Mouse (Mus musculus) lung, embryonic 15.5 days (tissue): ENCODE data around the gene Tex14. TPM values are rescaled to one million over a fixed set of nuclear protein-coding genes. Genes with fewer than 3 reads are reported as not detected.

Source experiments
- ATAC-seq: fragments of 200-750 bp; cut with Nextera tagmentation; 2 replicates; pipeline ENCODE4 v1.8.0; 2017; ENCODE audit warnings: moderate number of reproducible peaks, borderline replicate concordance; ENCODE audit not compliant: low FRiP score, low TSS enrichment; ENCODE audit errors: extremely low read depth
- H3K27ac ChIP-seq: fragments of 300-500 bp; sonication (generic); 2 replicates; pipeline ENCODE4 v1.5.1; 2015; ENCODE audit warnings: moderate library complexity, mild to moderate bottlenecking, inconsistent platforms
- H3K27me3 ChIP-seq: fragments of 300-500 bp; sonication (generic); 2 replicates; pipeline ENCODE4 v1.6.1; 2015; ENCODE audit warnings: inconsistent platforms
- H3K36me3 ChIP-seq: fragments of 300-500 bp; sonication (generic); 2 replicates; pipeline ENCODE4 v1.6.1; 2015; ENCODE audit warnings: inconsistent platforms
- H3K4me1 ChIP-seq: fragments of 300-500 bp; sonication (generic); 2 replicates; pipeline ENCODE4 v1.6.1; 2015; ENCODE audit warnings: inconsistent platforms
- H3K4me2 ChIP-seq: fragments of 300-500 bp; sonication (generic); 2 replicates; pipeline ENCODE4 v1.6.1; 2015; ENCODE audit warnings: inconsistent platforms, mild to moderate bottlenecking, moderate library complexity
- H3K4me3 ChIP-seq: fragments of 300-500 bp; sonication (generic); 2 replicates; pipeline ENCODE4 v1.5.1; 2015; ENCODE audit warnings: mild to moderate bottlenecking, inconsistent platforms
- H3K9ac ChIP-seq: fragments of 300-500 bp; sonication (generic); 2 replicates; pipeline ENCODE4 v1.6.1; 2015; ENCODE audit warnings: inconsistent platforms
- H3K9me3 ChIP-seq: fragments of 300-500 bp; sonication (generic); 2 replicates; pipeline ENCODE4 v1.6.1; 2016; ENCODE audit warnings: inconsistent platforms
- WGBS: fragments of 180-500 bp; shearing (Covaris S2); methylation state at CpG from one replicate; pipeline ENCODE4 v1.1.7; 2015; 5-methylcytosine and 5-hydroxymethylcytosine counted together
- polyA plus RNA-seq: library from polyadenylated mRNA; unstranded; fragments of >200 nt; fragmentation: Nextera tagmentation; extraction: Ambion mirVana; gene quantifications from 2 replicates; pipeline ENCODE4 v1.2.1, GENCODE M21; 2015

Tex14 gene
- polyA plus RNA-seq, 1 experiment from 2014 or later = 0.46 TPM

DNA sequence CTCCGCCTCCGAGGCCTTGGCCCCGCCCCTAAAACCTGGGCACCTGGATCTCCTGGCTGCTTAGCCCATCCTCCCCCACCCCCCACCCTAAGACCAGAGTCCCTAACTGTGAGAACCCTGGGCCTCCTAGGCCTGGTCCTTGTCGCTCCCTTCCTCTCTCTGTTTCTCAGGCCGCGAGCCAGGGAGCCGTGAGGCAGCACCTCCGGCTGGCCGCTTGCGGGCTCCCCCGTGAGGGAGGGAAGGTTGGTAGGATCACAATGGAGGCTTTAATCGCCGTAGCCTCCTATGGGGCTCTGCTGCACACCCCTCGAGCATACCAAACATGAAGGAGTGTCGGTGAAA, 187.5 kb downstream of the Tex14 start:
- Histone ChIP-seq H3K4me2 (peak overlapping the region; percentile 94), H3K4me3 (peak overlapping the region; percentile 61), H3K36me3 (peaks cover 14% of the 10 kb centered on the region), H3K9me3 (no peaks in the 10 kb centered on the region), H3K27ac (peak overlapping the region; percentile 93), H3K27me3 (no peaks in the 10 kb centered on the region), H3K4me1 (peaks cover 70% of the 10 kb centered on the region), H3K9ac (peak overlapping the region; percentile 70)
- no peak; the same call in 1 of the 2 replicates for ATAC-seq
- 0% methylated on average over 15 of the region's 15 CpGs for WGBS

DNA sequence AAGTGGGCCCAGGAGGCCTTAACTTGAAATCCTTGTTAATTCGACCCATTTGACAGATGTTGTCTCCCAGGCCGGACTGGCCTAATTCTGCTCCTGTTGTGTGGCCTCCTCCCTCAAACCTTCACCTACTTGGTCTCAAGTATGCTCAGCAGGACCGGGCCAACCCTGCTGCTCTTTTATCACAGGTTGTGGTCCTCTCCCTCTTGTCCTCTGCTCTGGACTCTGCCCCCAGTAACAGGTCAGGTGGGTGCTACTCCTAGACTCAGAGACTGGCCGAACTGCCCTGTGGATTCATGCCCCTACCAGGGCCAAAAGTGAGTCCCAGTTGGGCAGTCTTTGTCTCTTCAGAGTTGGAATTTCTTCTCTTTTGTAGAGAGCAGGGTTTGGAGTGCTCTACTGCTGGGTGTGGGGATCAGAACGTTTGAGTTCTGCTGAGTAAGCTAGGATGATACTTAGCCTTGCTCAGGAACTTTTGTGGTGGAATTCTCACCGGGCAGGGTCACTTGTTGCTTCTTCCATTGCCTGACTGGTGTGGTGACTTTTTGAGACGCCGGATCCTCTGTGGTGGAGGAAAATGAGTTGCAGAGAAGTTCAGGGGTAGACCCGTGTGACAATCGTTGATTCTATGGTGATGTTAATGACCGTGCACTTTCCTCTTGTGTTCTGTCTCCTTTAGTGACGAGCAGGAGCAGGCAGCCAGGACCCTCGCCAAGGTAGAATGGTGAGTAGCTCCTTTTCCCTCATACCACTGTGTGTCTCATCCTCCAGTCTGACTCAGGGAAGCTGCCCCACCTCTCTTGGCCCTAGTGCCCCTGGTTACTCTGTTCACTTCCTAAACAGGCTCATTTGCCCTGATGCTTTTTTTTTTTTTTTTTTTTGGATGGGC, 188.1 kb downstream of the Tex14 start:
- peaks cover 20% of the 10 kb centered on the region for H3K36me3 ChIP-seq
- ATAC-seq = no peak
- peak overlapping the region; percentile 70 for H3K9ac ChIP-seq
- H3K4me2 ChIP-seq = peak overlapping the region; percentile 94
- peaks cover 68% of the 10 kb centered on the region for H3K4me1 ChIP-seq
- peak overlapping the region; percentile 61 for H3K4me3 ChIP-seq
- peak overlapping the region; percentile 93 for H3K27ac ChIP-seq
- H3K27me3 ChIP-seq = no peaks in the 10 kb centered on the region
- H3K9me3 ChIP-seq = no peaks in the 10 kb centered on the region
- 29% methylated on average over 13 of the region's 13 CpGs for WGBS

DNA sequence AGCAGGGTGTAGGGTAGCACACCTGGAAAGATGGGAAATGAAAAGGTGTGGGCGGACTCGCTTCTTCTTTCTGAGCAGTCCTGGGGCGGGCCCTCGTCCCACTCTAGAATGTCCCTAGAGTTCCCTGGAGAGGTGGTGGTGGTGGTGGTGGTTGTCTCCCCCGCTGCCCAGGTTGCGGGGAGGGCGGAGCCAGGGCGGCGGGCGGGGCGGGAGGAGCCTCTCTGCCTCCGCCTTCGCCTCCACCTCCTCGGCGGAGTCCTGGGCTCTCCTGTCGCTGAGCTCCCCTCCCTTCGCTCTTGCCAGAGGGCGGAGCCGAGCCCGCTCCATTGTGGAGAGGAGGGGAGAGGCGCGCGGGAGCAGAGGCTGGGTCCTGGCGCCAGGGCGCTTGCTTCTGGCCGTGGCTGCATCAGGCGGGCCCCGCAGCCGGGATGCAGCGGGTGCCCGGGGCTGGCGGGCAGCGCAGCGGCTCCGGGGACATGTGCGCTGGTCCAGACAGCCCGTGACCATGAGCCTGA, 190.5 kb downstream of the Tex14 start:
- H3K36me3 ChIP-seq = peaks cover 44% of the 10 kb centered on the region
- peak overlapping the region; percentile 73 for H3K27ac ChIP-seq
- H3K9me3 ChIP-seq = no peaks in the 10 kb centered on the region
- peak overlapping the region; percentile 84 for H3K9ac ChIP-seq
- 1% methylated on average over 35 of the region's 37 CpGs for WGBS
- peak; percentile 69 for ATAC-seq
- H3K27me3 ChIP-seq = no peaks in the 10 kb centered on the region
- peak overlapping the region; percentile 66 for H3K4me3 ChIP-seq
- peaks cover 47% of the 10 kb centered on the region for H3K4me1 ChIP-seq
- H3K4me2 ChIP-seq = peak overlapping the region; percentile 94

DNA sequence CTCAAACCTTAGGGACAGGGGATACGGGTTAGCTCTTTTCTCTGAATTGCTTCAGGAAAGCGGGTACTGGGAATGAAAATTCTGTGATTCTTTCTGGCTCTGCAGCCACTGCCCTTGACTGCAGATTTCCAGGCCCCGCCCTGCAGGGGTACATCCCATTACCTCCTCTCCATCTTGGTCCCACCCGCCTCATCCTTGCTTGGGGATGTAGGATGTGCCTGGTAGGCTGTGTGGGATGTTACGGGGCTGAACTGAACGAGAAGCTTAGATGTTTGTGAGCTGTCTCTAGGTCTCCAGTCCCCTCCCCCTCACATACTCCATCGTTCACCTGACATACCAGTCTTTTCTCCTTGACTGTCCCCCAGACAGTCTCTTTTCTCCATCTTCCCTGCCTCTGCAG, 191.1 kb downstream of the Tex14 start:
- Histone ChIP-seq H3K4me1 (peaks cover 41% of the 10 kb centered on the region), H3K27me3 (no peaks in the 10 kb centered on the region), H3K27ac (peak overlapping the region; percentile 73), H3K4me3 (peak overlapping the region; percentile 66), H3K36me3 (peaks cover 50% of the 10 kb centered on the region), H3K9me3 (no peaks in the 10 kb centered on the region), H3K9ac (peak overlapping the region; percentile 84), H3K4me2 (peak overlapping the region; percentile 94)
- no peak for ATAC-seq
- WGBS = 5% methylated on average over 7 of the region's 7 CpGs

DNA sequence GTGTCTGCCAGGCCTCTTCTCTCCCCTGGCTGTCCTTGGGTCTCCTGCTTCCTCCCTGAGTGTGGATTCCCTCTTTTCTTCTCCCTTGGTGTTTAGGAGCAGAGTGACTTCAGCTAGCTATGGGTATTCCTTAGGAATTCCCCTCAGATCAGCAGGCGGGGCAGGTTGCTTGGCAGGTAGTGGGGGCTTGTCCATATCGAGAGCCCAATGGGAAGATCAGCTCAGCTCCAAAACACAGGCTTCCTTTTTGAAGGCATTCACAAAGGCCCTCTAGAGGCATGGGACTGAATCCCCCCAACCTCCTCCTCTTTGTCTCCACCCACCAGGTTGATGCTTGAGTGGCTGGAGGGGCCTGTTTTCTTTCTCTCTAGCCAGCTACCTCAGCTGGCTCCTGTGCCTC, 191.6 kb downstream of the Tex14 start:
- H3K9ac ChIP-seq = peak overlapping the region; percentile 84; the same call in 1 of the 2 replicates

DNA sequence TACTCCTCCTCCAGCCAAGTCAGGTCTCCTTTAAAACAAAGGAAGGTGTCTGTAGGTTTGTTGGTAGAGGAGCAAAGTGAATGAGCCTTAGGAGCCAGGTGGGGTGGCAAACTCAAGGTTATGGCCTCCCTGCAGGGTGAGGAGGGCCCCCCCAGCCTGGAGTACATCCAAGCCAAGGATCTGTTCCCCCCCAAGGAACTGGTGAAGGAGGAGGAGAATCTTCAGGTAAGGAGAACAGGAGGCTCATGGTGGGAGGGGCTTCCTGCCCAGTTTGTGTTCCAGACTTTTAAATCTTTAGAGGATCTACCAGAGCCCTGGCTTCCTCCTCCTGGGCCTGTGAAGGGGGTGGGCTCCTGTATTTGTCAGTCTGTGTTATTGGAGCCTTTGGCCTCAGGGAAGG, 192.2 kb downstream of the Tex14 start:
- Histone ChIP-seq H3K36me3 (peaks cover 61% of the 10 kb centered on the region), H3K27ac (0 out of 2 replicates have a peak overlapping the region, but pooled peaks have one; percentile 16), H3K9ac (no peak overlapping the region), H3K4me1 (peaks cover 41% of the 10 kb centered on the region), H3K27me3 (no peaks in the 10 kb centered on the region), H3K4me3 (0 out of 2 replicates have a peak overlapping the region, but pooled peaks have one; percentile 66), H3K9me3 (no peaks in the 10 kb centered on the region), H3K4me2 (no peak overlapping the region)
- ATAC-seq = no peak

More for the DNA sequence above, 191.6 kb downstream of the Tex14 start:
- Histone ChIP-seq H3K4me3 (peak overlapping the region; percentile 66; the same call in 1 of the 2 replicates), H3K9me3 (no peaks in the 10 kb centered on the region), H3K27me3 (no peaks in the 10 kb centered on the region), H3K27ac (0 out of 2 replicates have a peak overlapping the region, but pooled peaks have one; percentile 16), H3K4me2 (peak overlapping the region; percentile 94), H3K36me3 (peaks cover 55% of the 10 kb centered on the region), H3K4me1 (peaks cover 41% of the 10 kb centered on the region)
- 28% methylated on average over 2 of the region's 2 CpGs for WGBS
- ATAC-seq = no peak

DNA sequence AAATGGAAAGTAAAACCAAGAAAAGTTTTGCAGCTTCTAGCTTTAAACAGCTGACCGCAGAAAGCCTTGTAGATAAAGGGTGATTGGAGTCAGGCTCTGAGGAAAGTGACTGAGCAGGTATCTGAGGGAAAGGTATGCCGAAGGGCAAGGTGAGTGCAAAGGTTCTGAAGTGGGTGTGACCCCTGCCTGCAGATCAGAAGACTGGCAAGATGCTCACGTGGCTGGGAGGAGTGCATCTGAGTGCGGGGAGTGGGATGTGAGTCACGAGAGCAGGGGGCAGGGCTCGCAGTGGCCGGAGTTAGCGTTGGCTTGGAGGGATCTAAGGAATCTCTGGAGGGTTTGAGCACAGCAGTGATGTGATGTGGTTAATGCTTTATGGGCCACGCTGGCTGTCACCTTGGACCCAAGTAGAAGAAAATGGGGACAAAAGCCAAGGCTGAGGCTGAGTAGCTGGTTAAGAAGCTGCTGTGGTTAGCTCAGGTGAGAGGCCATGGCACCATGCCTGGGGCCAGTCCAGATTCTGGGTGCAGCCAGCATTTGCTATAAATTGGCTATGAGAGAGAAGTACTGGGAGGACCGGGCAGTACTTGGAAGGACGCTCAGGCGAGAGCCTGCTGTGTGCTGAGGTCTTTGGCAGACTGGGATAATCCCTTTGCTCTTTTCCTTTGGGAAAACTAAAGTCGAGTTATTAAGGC, 194.7 kb downstream of the Tex14 start:
- WGBS = 80% methylated on average over 13 of the region's 13 CpGs
- Histone ChIP-seq H3K4me1 (peaks cover 22% of the 10 kb centered on the region), H3K9me3 (no peaks in the 10 kb centered on the region), H3K36me3 (peaks cover 79% of the 10 kb centered on the region), H3K4me2 (no peak overlapping the region), H3K9ac (no peak overlapping the region), H3K27ac (no peak overlapping the region), H3K4me3 (no peak overlapping the region), H3K27me3 (no peaks in the 10 kb centered on the region)
- no peak for ATAC-seq

DNA sequence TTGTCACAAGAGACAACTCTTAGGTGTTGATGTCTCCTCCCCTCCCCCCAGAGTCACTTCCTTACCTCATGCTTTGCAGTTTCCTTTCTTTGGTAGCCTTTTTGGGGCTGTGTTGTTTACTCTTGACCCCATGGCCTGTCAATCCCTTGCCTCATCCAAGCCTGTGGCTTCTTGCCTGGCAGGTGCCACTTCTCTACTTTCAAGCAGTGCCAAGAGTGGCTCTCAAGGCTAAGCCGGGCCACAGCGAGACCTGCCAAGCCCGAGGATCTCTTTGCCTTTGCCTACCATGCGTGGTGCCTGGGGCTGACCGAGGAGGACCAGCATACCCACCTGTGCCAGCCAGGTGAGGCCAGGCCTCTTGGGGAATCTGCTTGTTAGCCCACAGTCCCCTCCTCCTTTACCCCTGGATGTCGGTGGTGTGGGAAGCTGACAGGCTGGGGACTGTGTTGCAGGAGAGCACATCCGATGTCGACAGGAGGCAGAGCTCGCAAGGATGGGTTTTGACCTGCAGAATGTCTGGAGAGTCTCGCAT, 195.5 kb downstream of the Tex14 start:
- 93% methylated on average over 10 of the region's 10 CpGs for WGBS

DNA sequence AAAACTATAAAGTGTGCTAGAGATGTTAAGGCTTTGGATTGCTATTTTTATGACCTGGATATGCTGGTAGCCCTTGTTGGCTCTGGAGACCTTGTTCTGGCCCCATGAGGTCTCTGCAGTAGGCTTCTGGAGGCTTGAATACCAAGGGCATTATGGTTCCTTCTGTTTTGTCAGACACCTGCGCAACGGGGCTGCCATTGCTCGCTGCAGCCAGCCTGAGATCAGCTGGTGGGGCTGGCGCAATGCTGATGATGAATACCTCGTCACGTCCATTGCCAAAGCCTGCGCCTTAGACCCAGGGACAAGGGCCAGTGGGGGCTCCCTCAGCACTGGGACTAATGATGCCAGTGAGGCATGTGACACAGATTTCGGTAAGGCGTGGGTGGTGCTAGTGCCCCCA, 197.4 kb downstream of the Tex14 start:
- H3K27ac ChIP-seq = no peak overlapping the region
- no peak overlapping the region for H3K4me3 ChIP-seq
- WGBS = 94% methylated on average over 9 of the region's 9 CpGs
- H3K4me2 ChIP-seq = no peak overlapping the region
- peaks cover 99% of the 10 kb centered on the region for H3K36me3 ChIP-seq
- ATAC-seq = no peak
- no peaks in the 10 kb centered on the region for H3K4me1 ChIP-seq
- H3K9ac ChIP-seq = no peak overlapping the region
- no peaks in the 10 kb centered on the region for H3K27me3 ChIP-seq
- no peaks in the 10 kb centered on the region for H3K9me3 ChIP-seq

More for the DNA sequence above, 195.5 kb downstream of the Tex14 start:
- no peak overlapping the region for H3K4me3 ChIP-seq
- no peak overlapping the region for H3K27ac ChIP-seq
- no peaks in the 10 kb centered on the region for H3K9me3 ChIP-seq
- peaks cover 87% of the 10 kb centered on the region for H3K36me3 ChIP-seq
- no peaks in the 10 kb centered on the region for H3K27me3 ChIP-seq
- no peak overlapping the region for H3K9ac ChIP-seq
- H3K4me1 ChIP-seq = peaks cover 15% of the 10 kb centered on the region
- ATAC-seq = no peak
- H3K4me2 ChIP-seq = no peak overlapping the region

DNA sequence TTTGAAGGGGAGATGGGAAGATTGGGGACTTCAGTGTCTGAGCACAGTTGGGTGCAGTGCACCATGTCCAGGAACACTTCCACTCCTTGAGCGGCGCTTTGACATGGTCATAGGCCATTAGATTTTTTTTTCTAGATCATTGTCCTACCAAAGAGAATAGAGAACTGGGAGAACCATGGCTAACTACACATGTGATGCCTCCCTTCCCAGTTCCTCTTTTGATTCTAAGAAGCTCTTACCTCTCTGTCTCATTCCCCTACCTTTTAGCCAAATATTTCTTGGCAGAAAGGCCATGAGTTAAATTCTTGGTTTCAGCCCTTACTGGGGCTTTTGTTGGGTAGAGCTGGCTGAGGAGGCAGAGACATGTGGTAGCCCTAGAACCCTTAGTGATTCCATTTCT, 198.7 kb downstream of the Tex14 start:
- H3K4me1 ChIP-seq = no peaks in the 10 kb centered on the region
- ATAC-seq = no peak
- H3K4me3 ChIP-seq = no peak overlapping the region

More for the DNA sequence above, 198.7 kb downstream of the Tex14 start:
- Histone ChIP-seq H3K9me3 (no peaks in the 10 kb centered on the region), H3K9ac (no peak overlapping the region), H3K36me3 (peaks cover 99% of the 10 kb centered on the region), H3K27ac (no peak overlapping the region), H3K4me2 (no peak overlapping the region), H3K27me3 (no peaks in the 10 kb centered on the region)
- WGBS = 91% methylated on average over 2 of the region's 2 CpGs
